Mouse (Mus musculus): Measurements from ENCODE around the gene BC048403.

Gene BC048403

GRCm38 (mm10) chr10:121759095-121759494, 19.4 kb downstream of the BC048403 start:
- no peak for DNase-seq

GRCm38 (mm10) chr10:121762141-121762540, 22.4 kb downstream of the BC048403 start:
- no peak for DNase-seq

GRCm38 (mm10) chr10:121763191-121763590, 23.5 kb downstream of the BC048403 start:
- no peak for DNase-seq

- no peak for DNase-seq
Measured at GRCm38 (mm10) chr10:121764469-121765173, 24.9 kb downstream of the BC048403 start.

- no peak for DNase-seq
Measured at GRCm38 (mm10) chr10:121765174-121766057, 25.7 kb downstream of the BC048403 start.

GRCm38 (mm10) chr10:121767295-121767694, 27.6 kb downstream of the BC048403 start:
- DNase-seq, result peak; percentile 13 to 20

GRCm38 (mm10) chr10:121769711-121770110, 30.0 kb downstream of the BC048403 start:
- DNase-seq, result no peak

GRCm38 (mm10) chr10:121770624-121771577, 31.2 kb downstream of the BC048403 start:
- DNase-seq, result peak; percentile 48 to 59

- no peak for DNase-seq
Measured at GRCm38 (mm10) chr10:121773813-121774212, 34.1 kb downstream of the BC048403 start.

- no peak for DNase-seq
Measured at GRCm38 (mm10) chr10:121775990-121776389, 36.3 kb downstream of the BC048403 start.

- peak; percentile 11 to 28 for DNase-seq
Measured at GRCm38 (mm10) chr10:121781159-121781558, 41.4 kb downstream of the BC048403 start.

- no peak for DNase-seq
Measured at GRCm38 (mm10) chr10:121788536-121788935, 48.8 kb downstream of the BC048403 start.

- no peak for DNase-seq
Measured at GRCm38 (mm10) chr10:121790078-121790477, 50.3 kb downstream of the BC048403 start.

- DNase-seq, result no peak
Measured at GRCm38 (mm10) chr10:121792661-121793060, 52.9 kb downstream of the BC048403 start.

- no peak for DNase-seq
Measured at GRCm38 (mm10) chr10:121794486-121794885, 54.7 kb downstream of the BC048403 start.

- DNase-seq, result peak; percentile 59 to 68
Measured at GRCm38 (mm10) chr10:121796027-121796802, 56.5 kb downstream of the BC048403 start.

GRCm38 (mm10) chr10:121800041-121800440, 60.3 kb downstream of the BC048403 start:
- no peak for DNase-seq
